Mouse (Mus musculus): ENCODE results near the gene Timp2. TPM values are rescaled to one million over a fixed set of nuclear protein-coding genes. Genes with fewer than 3 reads are reported as not detected.
A peak's percentile ranks its signal among the peaks of the same experiment; 100 is the strongest.

Timp2 gene
- polyA plus RNA-seq, 1 experiment from 2014 or later: 83.9 TPM

DNA sequence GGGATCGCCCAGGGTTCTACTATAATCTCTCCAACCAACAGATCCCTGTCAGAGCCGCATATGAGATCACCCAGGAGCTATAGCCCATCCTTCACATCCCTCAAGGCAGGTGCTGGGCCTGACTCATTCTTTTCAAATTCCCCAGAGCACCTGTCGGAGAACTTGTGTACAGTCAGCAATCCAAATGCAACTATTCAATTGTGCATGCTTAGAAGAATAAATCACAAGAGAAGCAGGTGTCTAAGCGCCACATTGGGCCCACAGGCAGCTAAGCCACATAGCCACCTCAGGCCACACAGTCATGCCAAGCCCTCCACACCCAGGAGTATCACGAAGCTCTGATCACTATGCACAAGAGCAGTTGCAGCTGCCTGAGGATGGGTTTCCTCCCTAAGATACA, 6.0 kb downstream of the Timp2 start:
- DNase-seq (ENCODE audit: low spot score): no peak
- no peak for ATAC-seq (replicated peaks; ENCODE audit: low FRiP score, low TSS enrichment, low read depth)
- no peak overlapping the region for H3K9ac ChIP-seq (ENCODE audit: low read length)
- H3K4me1 ChIP-seq (replicated peaks; ENCODE audit: control insufficient read depth, insufficient read depth, low read length): peaks cover 38% of the 10 kb centered on the region
- H3K4me3 ChIP-seq (ENCODE audit: low read depth, low read length): no peak overlapping the region
- H3K9me3 ChIP-seq (ENCODE audit: control insufficient read depth, low read length): no peaks in the 10 kb centered on the region
- H3K36me3 ChIP-seq (ENCODE audit: control insufficient read depth, insufficient read depth, low read length): 0 out of 2 replicates have a peak, but pooled peaks cover 6% of the 10 kb centered on the region
- no peaks in the 10 kb centered on the region for H3K27me3 ChIP-seq (replicated peaks; ENCODE audit: control insufficient read depth, insufficient read depth, low read length)
- H3K4me2 ChIP-seq (ENCODE audit: low read length): no peak overlapping the region
- H3K27ac ChIP-seq (ENCODE audit: low read depth): peak overlapping the region; percentile 55; the same call in 1 of the 2 replicates
- 85% methylated on average over 5 of the region's 5 CpGs for WGBS

DNA sequence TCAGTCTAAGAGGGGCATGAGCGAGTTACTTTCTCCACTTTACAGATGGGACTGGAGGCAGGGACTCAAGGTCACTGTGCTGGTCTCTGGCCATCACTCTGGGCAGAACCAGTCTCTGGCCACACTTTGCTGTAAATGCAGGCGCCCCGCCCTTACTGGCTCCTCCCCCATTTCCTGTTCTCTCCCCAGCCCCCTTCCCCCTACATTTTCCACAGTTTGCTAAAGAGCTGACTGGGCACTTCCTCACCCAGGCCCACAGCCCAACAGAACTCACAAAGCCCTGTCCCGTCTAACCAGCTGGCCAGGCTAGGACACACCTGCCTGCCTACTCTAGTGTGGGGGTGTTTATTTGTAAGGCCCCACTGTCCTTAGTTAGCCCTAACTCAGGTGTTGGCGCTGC, 6.7 kb downstream of the Timp2 start:
- peaks cover 35% of the 10 kb centered on the region for H3K4me1 ChIP-seq (replicated peaks; ENCODE audit: control insufficient read depth, insufficient read depth, low read length)
- H3K27ac ChIP-seq (ENCODE audit: low read depth): peak overlapping the region; percentile 55; the same call in 1 of the 2 replicates
- no peak overlapping the region for H3K9ac ChIP-seq (ENCODE audit: low read length)
- no peaks in the 10 kb centered on the region for H3K27me3 ChIP-seq (replicated peaks; ENCODE audit: control insufficient read depth, insufficient read depth, low read length)
- H3K4me2 ChIP-seq (ENCODE audit: low read length): no peak overlapping the region
- ATAC-seq (replicated peaks; ENCODE audit: low FRiP score, low TSS enrichment, low read depth) (no peak), DNase-seq (ENCODE audit: low spot score) (no peak)
- H3K36me3 ChIP-seq (ENCODE audit: control insufficient read depth, insufficient read depth, low read length): 0 out of 2 replicates have a peak, but pooled peaks cover 6% of the 10 kb centered on the region
- H3K9me3 ChIP-seq (ENCODE audit: control insufficient read depth, low read length): no peaks in the 10 kb centered on the region
- H3K4me3 ChIP-seq (ENCODE audit: low read depth, low read length): no peak overlapping the region
- WGBS: 33% methylated on average over 5 of the region's 5 CpGs

- Histone ChIP-seq H3K27ac (ENCODE audit: low read depth) (no peak overlapping the region), H3K4me3 (ENCODE audit: low read depth, low read length) (no peak overlapping the region), H3K4me2 (ENCODE audit: low read length) (no peak overlapping the region), H3K9ac (ENCODE audit: low read length) (no peak overlapping the region), H3K27me3 (replicated peaks; ENCODE audit: control insufficient read depth, insufficient read depth, low read length) (no peaks in the 10 kb centered on the region), H3K36me3 (ENCODE audit: control insufficient read depth, insufficient read depth, low read length) (0 out of 2 replicates have a peak, but pooled peaks cover 6% of the 10 kb centered on the region), H3K4me1 (replicated peaks; ENCODE audit: control insufficient read depth, insufficient read depth, low read length) (peaks cover 30% of the 10 kb centered on the region), H3K9me3 (ENCODE audit: control insufficient read depth, low read length) (no peaks in the 10 kb centered on the region)
- 43% methylated on average over 3 of the region's 3 CpGs for WGBS
- DNase-seq (ENCODE audit: low spot score): no peak
- no peak for ATAC-seq (replicated peaks; ENCODE audit: low FRiP score, low TSS enrichment, low read depth)
These were observed 7.1 kb downstream of the Timp2 start for GRCm38 (mm10) chr11:118348419-118348818.

DNA sequence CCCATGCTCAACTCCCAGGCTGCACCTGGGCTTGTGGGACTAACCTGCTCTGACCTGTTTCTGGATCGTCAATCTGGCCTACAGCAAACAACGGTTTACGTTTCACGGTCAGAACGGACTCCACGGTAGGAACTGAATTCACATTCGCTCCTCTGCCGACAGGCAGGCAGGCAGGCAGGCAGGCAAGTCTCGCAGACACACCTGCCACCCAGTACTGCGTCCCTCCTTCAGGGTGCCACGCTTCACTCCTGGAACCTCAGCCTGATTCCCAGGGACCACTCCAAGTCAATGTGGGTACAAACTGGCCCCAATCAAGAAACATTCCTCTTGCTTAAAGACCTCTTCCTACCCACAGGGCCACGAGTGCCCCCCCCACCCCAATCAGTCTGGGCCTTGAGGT, 7.6 kb downstream of the Timp2 start:
- H3K9me3 ChIP-seq (ENCODE audit: control insufficient read depth, low read length): no peaks in the 10 kb centered on the region
- no peak for ATAC-seq (replicated peaks; ENCODE audit: low FRiP score, low TSS enrichment, low read depth)
- no peaks in the 10 kb centered on the region for H3K27me3 ChIP-seq (replicated peaks; ENCODE audit: control insufficient read depth, insufficient read depth, low read length)
- DNase-seq (ENCODE audit: low spot score): no peak
- H3K4me1 ChIP-seq (replicated peaks; ENCODE audit: control insufficient read depth, insufficient read depth, low read length): peaks cover 32% of the 10 kb centered on the region
- no peak overlapping the region for H3K9ac ChIP-seq (ENCODE audit: low read length)
- H3K36me3 ChIP-seq (ENCODE audit: control insufficient read depth, insufficient read depth, low read length): 0 out of 2 replicates have a peak, but pooled peaks cover 6% of the 10 kb centered on the region
- no peak overlapping the region for H3K4me3 ChIP-seq (ENCODE audit: low read depth, low read length)
- H3K4me2 ChIP-seq (ENCODE audit: low read length): no peak overlapping the region
- WGBS: 90% methylated on average over 12 of the region's 12 CpGs
- H3K27ac ChIP-seq (ENCODE audit: low read depth): no peak overlapping the region

DNA sequence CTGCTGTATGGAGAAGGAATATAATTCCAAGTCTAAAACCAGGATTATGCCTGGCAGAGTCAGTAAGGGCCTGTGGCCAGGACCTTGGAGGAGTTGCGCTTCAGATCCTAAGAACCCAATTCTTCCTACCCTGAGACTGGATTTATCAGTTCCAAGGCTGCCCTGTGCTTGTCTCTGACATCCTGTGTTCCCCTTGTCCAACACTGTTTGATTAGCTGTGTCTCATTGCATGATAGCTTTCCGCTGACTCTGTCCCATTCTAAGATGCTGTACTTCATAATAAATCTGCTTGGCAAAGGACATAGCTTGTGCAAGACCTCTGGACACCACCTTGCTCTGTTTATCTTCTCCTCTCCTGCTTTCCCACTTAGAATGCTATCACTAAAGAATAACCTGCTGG, 8.1 kb downstream of the Timp2 start:
- no peak overlapping the region for H3K27ac ChIP-seq (ENCODE audit: low read depth)
- 82% methylated on average over 2 of the region's 2 CpGs for WGBS

GRCm38 (mm10) chr11:118346395-118347096, 9.0 kb downstream of the Timp2 start:
- H3K4me1 ChIP-seq (replicated peaks; ENCODE audit: control insufficient read depth, insufficient read depth, low read length): peaks cover 43% of the 10 kb centered on the region
- WGBS: 82% methylated on average over 8 of the region's 8 CpGs
- H3K4me3 ChIP-seq (ENCODE audit: low read depth, low read length): no peak overlapping the region
- DNase-seq (ENCODE audit: low spot score): no peak
- no peaks in the 10 kb centered on the region for H3K36me3 ChIP-seq (ENCODE audit: control insufficient read depth, insufficient read depth, low read length)
- no peaks in the 10 kb centered on the region for H3K9me3 ChIP-seq (ENCODE audit: control insufficient read depth, low read length)
- ATAC-seq (replicated peaks; ENCODE audit: low FRiP score, low TSS enrichment, low read depth): no peak
- no peak overlapping the region for H3K9ac ChIP-seq (ENCODE audit: low read length)
- H3K27ac ChIP-seq (ENCODE audit: low read depth): peak overlapping the region; percentile 6
- H3K27me3 ChIP-seq (replicated peaks; ENCODE audit: control insufficient read depth, insufficient read depth, low read length): no peaks in the 10 kb centered on the region
- no peak overlapping the region for H3K4me2 ChIP-seq (ENCODE audit: low read length)

More for the DNA sequence above, 8.1 kb downstream of the Timp2 start:
- DNase-seq (ENCODE audit: low spot score) (no peak), ATAC-seq (replicated peaks; ENCODE audit: low FRiP score, low TSS enrichment, low read depth) (no peak)
- Histone ChIP-seq H3K27me3 (replicated peaks; ENCODE audit: control insufficient read depth, insufficient read depth, low read length) (no peaks in the 10 kb centered on the region), H3K9me3 (ENCODE audit: control insufficient read depth, low read length) (no peaks in the 10 kb centered on the region), H3K4me3 (ENCODE audit: low read depth, low read length) (no peak overlapping the region), H3K9ac (ENCODE audit: low read length) (no peak overlapping the region), H3K4me2 (ENCODE audit: low read length) (no peak overlapping the region), H3K4me1 (replicated peaks; ENCODE audit: control insufficient read depth, insufficient read depth, low read length) (peaks cover 37% of the 10 kb centered on the region), H3K36me3 (ENCODE audit: control insufficient read depth, insufficient read depth, low read length) (0 out of 2 replicates have a peak, but pooled peaks cover 6% of the 10 kb centered on the region)

- Histone ChIP-seq H3K4me1 (replicated peaks; ENCODE audit: control insufficient read depth, insufficient read depth, low read length) (peaks cover 43% of the 10 kb centered on the region), H3K9ac (ENCODE audit: low read length) (no peak overlapping the region), H3K4me3 (ENCODE audit: low read depth, low read length) (no peak overlapping the region), H3K36me3 (ENCODE audit: control insufficient read depth, insufficient read depth, low read length) (no peaks in the 10 kb centered on the region), H3K27me3 (replicated peaks; ENCODE audit: control insufficient read depth, insufficient read depth, low read length) (no peaks in the 10 kb centered on the region), H3K27ac (ENCODE audit: low read depth) (peak overlapping the region; percentile 6), H3K9me3 (ENCODE audit: control insufficient read depth, low read length) (no peaks in the 10 kb centered on the region), H3K4me2 (ENCODE audit: low read length) (0 out of 2 replicates have a peak overlapping the region, but pooled peaks have one; percentile 7)
- DNase-seq (ENCODE audit: low spot score): peak; percentile 79
- 37% methylated on average over 4 of the region's 4 CpGs for WGBS
- ATAC-seq (replicated peaks; ENCODE audit: low FRiP score, low TSS enrichment, low read depth): 0 out of 2 replicates have a peak, but pooled peaks have one; percentile 51
These were observed 9.8 kb downstream of the Timp2 start for GRCm38 (mm10) chr11:118345693-118346092.

DNA sequence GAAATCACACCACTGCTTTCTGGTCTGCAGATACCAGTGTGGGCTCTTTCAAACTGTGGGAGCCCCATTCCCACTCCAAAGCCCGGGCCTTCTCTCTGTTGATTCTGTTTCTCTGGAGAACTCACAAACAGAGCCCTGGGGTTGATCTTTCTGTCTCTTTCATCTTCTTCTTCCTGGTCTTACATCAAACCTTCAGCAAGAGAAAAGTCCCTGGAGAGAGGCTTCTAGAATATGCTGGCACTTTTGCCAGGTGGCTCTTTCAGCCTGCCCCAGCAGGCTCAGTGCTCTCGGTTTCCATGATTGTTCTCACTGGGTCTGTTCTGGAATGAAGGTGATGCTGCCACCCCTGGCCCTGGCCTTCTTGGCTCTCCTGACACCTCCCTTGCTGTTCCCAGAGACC, 11.9 kb downstream of the Timp2 start:
- Histone ChIP-seq H3K27me3 (replicated peaks; ENCODE audit: control insufficient read depth, insufficient read depth, low read length) (no peaks in the 10 kb centered on the region), H3K4me3 (ENCODE audit: low read depth, low read length) (no peak overlapping the region), H3K36me3 (ENCODE audit: control insufficient read depth, insufficient read depth, low read length) (peaks cover 11% of the 10 kb centered on the region), H3K4me2 (ENCODE audit: low read length) (no peak overlapping the region), H3K9ac (ENCODE audit: low read length) (no peak overlapping the region), H3K4me1 (replicated peaks; ENCODE audit: control insufficient read depth, insufficient read depth, low read length) (peaks cover 33% of the 10 kb centered on the region), H3K27ac (ENCODE audit: low read depth) (no peak overlapping the region), H3K9me3 (ENCODE audit: control insufficient read depth, low read length) (no peaks in the 10 kb centered on the region)
- no peak for DNase-seq (ENCODE audit: low spot score)
- 64% methylated on average over 2 of the region's 2 CpGs for WGBS
- no peak for ATAC-seq (replicated peaks; ENCODE audit: low FRiP score, low TSS enrichment, low read depth)
